Mouse (Mus musculus) hindbrain, embryonic 16.5 days (tissue): ENCODE data around the gene Vamp9. TPM values are rescaled to one million over a fixed set of nuclear protein-coding genes. Genes with fewer than 3 reads are reported as not detected.

ENCODE experiments used
- ATAC-seq: fragments of 200-750 bp; cut with Nextera tagmentation; 2 replicates; pipeline ENCODE4 v1.8.0; 2017; ENCODE audit warnings: moderate TSS enrichment, moderate library complexity
- H3K27ac ChIP-seq: fragments of 300-500 bp; sonication (generic); 2 replicates; pipeline ENCODE4 v1.5.1; 2014; ENCODE audit warnings: low read depth, mild to moderate bottlenecking, control low read depth, low read length, moderate library complexity
- H3K27me3 ChIP-seq: fragments of 300-500 bp; sonication (generic); replicated peaks from 2 replicates; pipeline ENCODE4 v1.6.1; 2014; ENCODE audit warnings: low read length; ENCODE audit not compliant: control insufficient read depth, insufficient read depth
- H3K36me3 ChIP-seq: fragments of 300-500 bp; sonication (generic); 2 replicates; pipeline ENCODE4 v1.6.1; 2014; ENCODE audit warnings: mild to moderate bottlenecking, low read length, moderate library complexity, mixed read lengths; ENCODE audit not compliant: control insufficient read depth, insufficient read depth
- H3K4me1 ChIP-seq: fragments of 300-500 bp; sonication (generic); 2 replicates; pipeline ENCODE4 v1.6.1; 2014; ENCODE audit warnings: low read depth, low read length; ENCODE audit not compliant: control insufficient read depth, insufficient read depth
- H3K4me2 ChIP-seq: fragments of 300-500 bp; sonication (generic); 2 replicates; pipeline ENCODE4 v1.6.1; 2014; ENCODE audit warnings: mild to moderate bottlenecking, low read length, control low read depth, moderate library complexity
- H3K4me3 ChIP-seq: fragments of 300-500 bp; sonication (generic); 2 replicates; pipeline ENCODE4 v1.5.1; 2014; ENCODE audit warnings: mild to moderate bottlenecking, low read length, control low read depth, moderate library complexity
- H3K9ac ChIP-seq: fragments of 300-500 bp; sonication (generic); 2 replicates; pipeline ENCODE4 v1.6.1; 2014; ENCODE audit warnings: low read depth, mild to moderate bottlenecking, control low read depth, low read length, moderate library complexity
- H3K9me3 ChIP-seq: fragments of 300-500 bp; sonication (generic); 2 replicates; pipeline ENCODE4 v1.6.1; 2014; ENCODE audit warnings: mild to moderate bottlenecking, low read length, moderate library complexity; ENCODE audit not compliant: control insufficient read depth
- WGBS: fragments of 180-500 bp; shearing (Covaris S2); extraction: QIAGEN DNeasy Blood & Tissue Kit; methylation state at CpG from one replicate; pipeline ENCODE4 v1.1.7; 2014; 5-methylcytosine and 5-hydroxymethylcytosine counted together
- polyA plus RNA-seq: library from polyadenylated mRNA; unstranded; fragments of >200 nt; fragmentation: Nextera tagmentation; extraction: Ambion mirVana; gene quantifications from 2 replicates; pipeline ENCODE4 v1.2.1, GENCODE M21; 2015

Vamp9 gene
- polyA plus RNA-seq, 1 experiment from 2014 or later = 0.61 TPM

GRCm38 (mm10) chr5:99994166-99994565 lies 88.1 kb downstream of the Vamp9 start:
- Histone ChIP-seq H3K9me3 (peaks cover 3% of the 10 kb centered on the region; the same call in 1 of the 2 replicates), H3K4me2 (no peak overlapping the region), H3K4me3 (no peak overlapping the region), H3K4me1 (no peaks in the 10 kb centered on the region), H3K27ac (no peak overlapping the region), H3K36me3 (no peaks in the 10 kb centered on the region), H3K27me3 (no peaks in the 10 kb centered on the region), H3K9ac (no peak overlapping the region)
- ATAC-seq = no peak
- WGBS = 84% methylated on average over 3 of the region's 3 CpGs

DNA sequence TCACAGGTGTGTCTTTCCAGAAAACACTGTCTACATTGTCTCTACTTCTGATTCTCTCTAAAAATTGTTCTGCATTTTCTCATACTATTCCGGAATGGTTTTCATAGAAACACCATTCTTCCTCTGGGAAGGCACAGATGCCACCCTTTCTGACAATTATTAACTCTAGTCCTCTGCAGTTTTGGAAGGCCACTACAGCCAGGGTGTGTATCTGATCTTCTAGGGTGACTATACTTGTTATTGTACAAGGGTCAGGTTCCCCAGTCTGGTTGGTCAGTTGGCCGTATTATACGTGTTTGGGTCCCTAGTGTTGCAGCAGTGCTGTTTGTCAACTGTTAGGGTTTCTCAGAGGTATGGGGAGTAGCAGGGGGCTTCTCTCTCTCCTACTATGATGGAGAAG lies 88.6 kb downstream of the Vamp9 start:
- no peaks in the 10 kb centered on the region for H3K36me3 ChIP-seq
- no peak overlapping the region for H3K4me2 ChIP-seq
- no peaks in the 10 kb centered on the region for H3K27me3 ChIP-seq
- ATAC-seq = no peak
- H3K9me3 ChIP-seq = peaks cover 3% of the 10 kb centered on the region; the same call in 1 of the 2 replicates
- no peak overlapping the region for H3K9ac ChIP-seq
- no peaks in the 10 kb centered on the region for H3K4me1 ChIP-seq
- 89% methylated on average over 3 of the region's 3 CpGs for WGBS
- H3K4me3 ChIP-seq = no peak overlapping the region
- no peak overlapping the region for H3K27ac ChIP-seq

DNA sequence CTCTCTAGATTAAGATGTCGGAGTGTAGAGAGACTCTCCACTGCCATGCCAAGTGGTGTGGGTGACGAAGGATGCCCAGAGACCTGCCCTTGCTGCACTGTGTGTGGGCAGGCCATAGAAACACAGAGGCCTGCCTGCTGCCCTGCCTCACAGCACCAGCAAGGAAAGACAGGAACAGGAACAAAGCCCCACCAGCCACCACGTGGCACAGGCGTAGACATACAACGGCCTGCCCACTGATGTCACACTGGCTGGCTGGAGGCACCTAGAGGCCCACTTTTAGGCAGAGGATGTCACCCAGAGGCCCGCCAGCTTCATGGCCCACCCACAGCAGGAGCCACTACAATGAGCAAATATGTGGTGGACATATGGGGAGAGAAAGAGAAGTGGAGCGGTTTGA lies 94.0 kb downstream of the Vamp9 start:
- H3K27me3 ChIP-seq = no peaks in the 10 kb centered on the region
- no peak overlapping the region for H3K27ac ChIP-seq
- ATAC-seq = no peak
- H3K4me3 ChIP-seq = no peak overlapping the region
- H3K4me1 ChIP-seq = no peaks in the 10 kb centered on the region
- no peak overlapping the region for H3K4me2 ChIP-seq
- WGBS = 75% methylated on average over 7 of the region's 7 CpGs
- H3K9me3 ChIP-seq = peaks cover 3% of the 10 kb centered on the region; the same call in 1 of the 2 replicates
- H3K36me3 ChIP-seq = no peaks in the 10 kb centered on the region
- no peak overlapping the region for H3K9ac ChIP-seq

DNA sequence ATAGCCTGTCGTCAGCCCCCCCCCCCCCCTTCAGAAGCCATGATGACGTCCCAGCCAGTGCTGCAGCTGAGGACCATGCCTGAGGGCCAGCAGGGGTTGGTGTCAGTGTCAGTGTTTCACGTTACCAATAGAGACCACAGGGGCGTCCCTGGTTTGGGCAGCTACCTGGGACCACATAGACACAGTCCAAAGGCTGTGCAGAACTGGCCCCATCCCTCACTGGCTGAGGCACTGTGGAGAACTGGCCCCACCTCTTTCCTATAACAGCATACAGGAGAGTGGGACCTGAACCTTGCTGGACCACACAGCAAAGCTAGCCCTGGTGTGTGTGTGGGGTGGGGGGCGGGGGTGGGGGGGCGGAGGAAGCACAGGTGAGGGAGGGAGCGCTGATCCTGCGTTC lies 94.4 kb downstream of the Vamp9 start:
- H3K27ac ChIP-seq = no peak overlapping the region
- no peaks in the 10 kb centered on the region for H3K4me1 ChIP-seq
- H3K9ac ChIP-seq = no peak overlapping the region
- H3K4me3 ChIP-seq = no peak overlapping the region
- 0 out of 2 replicates have a peak, but pooled peaks have one; percentile 48 for ATAC-seq
- no peaks in the 10 kb centered on the region for H3K36me3 ChIP-seq
- H3K9me3 ChIP-seq = peaks cover 3% of the 10 kb centered on the region; the same call in 1 of the 2 replicates
- H3K4me2 ChIP-seq = no peak overlapping the region
- H3K27me3 ChIP-seq = no peaks in the 10 kb centered on the region
- 57% methylated on average over 8 of the region's 8 CpGs for WGBS

Other genes with a start within 250 kb of the Vamp9 start
- 43.5 and 45.7 TPM in 2 replicates for gene Rasgef1b, start 177.2 kb upstream of the Vamp9 start, polyA plus RNA-seq
- gene Hnrnpd, start 72.7 kb downstream of the Vamp9 start, polyA plus RNA-seq = 28.9 and 81.2 TPM in 2 replicates
- 2.7 and 2.8 TPM in 2 replicates for gene 4930524J08Rik, start 72.8 kb downstream of the Vamp9 start, polyA plus RNA-seq
- 158 and 173 TPM in 2 replicates for gene Hnrnpdl, start 133.4 kb downstream of the Vamp9 start, polyA plus RNA-seq
- gene Enoph1, start 133.7 kb downstream of the Vamp9 start, polyA plus RNA-seq = 56.9 and 62.2 TPM in 2 replicates